Mouse (Mus musculus) spleen, adult 2 months (tissue): Measurements from ENCODE around the gene Kmt5b.

Source experiments
- CTCF ChIP-seq: fragments of 200-500 bp; IDR thresholded peaks from 2 replicates; pipeline ENCODE4 v1.5.1; 2011; ENCODE audit warnings: mild to moderate bottlenecking, inconsistent platforms; ENCODE audit not compliant: insufficient read depth, insufficient read length, insufficient replicate concordance; ENCODE audit errors: extremely low read depth
- POLR2A ChIP-seq: fragments of 200-500 bp; IDR thresholded peaks from 2 replicates; pipeline ENCODE4 v1.6.1; 2011; ENCODE audit warnings: low read depth, low read length, inconsistent platforms

GRCm38 (mm10) chr19:3853121-3853520, 85.9 kb downstream of the Kmt5b start:
- no peak for TF ChIP-seq POLR2A
- no peak for TF ChIP-seq CTCF
